Mouse (Mus musculus) lung, adult 2 months (tissue): ENCODE results near the gene Plxna2.

Experiments
- CTCF ChIP-seq: fragments of 200-500 bp; IDR thresholded peaks from 2 replicates; pipeline ENCODE4 v1.5.1; 2011; ENCODE audit warnings: mild to moderate bottlenecking, low read length, control low read depth; ENCODE audit not compliant: insufficient read depth
- POLR2A ChIP-seq: fragments of 200-500 bp; IDR thresholded peaks from 2 replicates; pipeline ENCODE4 v1.6.1; 2011; ENCODE audit warnings: low read depth, mild to moderate bottlenecking, control low read depth, low read length, borderline replicate concordance; ENCODE audit errors: extremely low read depth

- no peak for TF ChIP-seq POLR2A
- no peak for TF ChIP-seq CTCF
Measured at GRCm38 (mm10) chr1:194745177-194745934, 127.3 kb downstream of the Plxna2 start.
